Mouse (Mus musculus): ENCODE results near the gene Rab43. TPM values are rescaled to one million over a fixed set of nuclear protein-coding genes. Genes with fewer than 3 reads are reported as not detected.

Gene Rab43
- total RNA-seq, 4 experiments from 2014 or later, result 18.9 to 23.5 (median 20.0) TPM

GRCm38 (mm10) chr6:87751574-87751973 lies 60.4 kb downstream of the Rab43 start:
- no peak for DNase-seq (ENCODE audit: low spot score in 2 of 2)

GRCm38 (mm10) chr6:87750184-87750910 lies 61.6 kb downstream of the Rab43 start:
- no peak for DNase-seq (ENCODE audit: low spot score in 2 of 2)

- no peak for DNase-seq (ENCODE audit: low spot score in 2 of 2)
Measured at GRCm38 (mm10) chr6:87748531-87748930, 63.4 kb downstream of the Rab43 start.

- no peak for DNase-seq (ENCODE audit: low spot score in 2 of 2)
Measured at GRCm38 (mm10) chr6:87748078-87748477, 63.9 kb downstream of the Rab43 start.

GRCm38 (mm10) chr6:87746849-87747248 lies 65.1 kb downstream of the Rab43 start:
- no peak for DNase-seq (ENCODE audit: low spot score in 2 of 2)

GRCm38 (mm10) chr6:87746059-87746458 lies 65.9 kb downstream of the Rab43 start:
- DNase-seq (ENCODE audit: low spot score in 2 of 2), result no peak

GRCm38 (mm10) chr6:87745301-87745700 lies 66.7 kb downstream of the Rab43 start:
- no peak for DNase-seq (ENCODE audit: low spot score in 2 of 2)

GRCm38 (mm10) chr6:87744632-87745031 lies 67.3 kb downstream of the Rab43 start:
- no peak for DNase-seq (ENCODE audit: low spot score in 2 of 2)

GRCm38 (mm10) chr6:87743281-87743680 lies 68.7 kb downstream of the Rab43 start:
- DNase-seq (ENCODE audit: low spot score in 2 of 2), result no peak

- DNase-seq (ENCODE audit: low spot score in 2 of 2), result no peak
Measured at GRCm38 (mm10) chr6:87742804-87743203, 69.2 kb downstream of the Rab43 start.

- DNase-seq (ENCODE audit: low spot score in 2 of 2), result no peak
Measured at GRCm38 (mm10) chr6:87741978-87742377, 70.0 kb downstream of the Rab43 start.

GRCm38 (mm10) chr6:87740496-87740895 lies 71.5 kb downstream of the Rab43 start:
- no peak for DNase-seq (ENCODE audit: low spot score in 2 of 2)

- DNase-seq (ENCODE audit: low spot score in 2 of 2), result no peak
Measured at GRCm38 (mm10) chr6:87739898-87740297, 72.1 kb downstream of the Rab43 start.

Other genes with a start within 250 kb of the Rab43 start
- gene Prokr1, start 221.4 kb downstream of the Rab43 start, total RNA-seq (2022), result 1 to 10 TPM in 1 of 4 experiments, under 1 TPM in 1, not detected in 2; 0.11 to 1.1 TPM
- gene Aplf, start 140.0 kb downstream of the Rab43 start, total RNA-seq (2022), result 1 to 10 TPM; 6.2 to 9.4 (median 7.9) TPM
- gene Efcc1, start 81.3 kb downstream of the Rab43 start, total RNA-seq (2022), result 1 to 10 TPM; 4.6 to 9.4 (median 5.8) TPM
- 1 to 10 TPM in 2 of 4 experiments, under 1 TPM in 2; 0.37 to 1.5 (median 0.85) TPM for gene Gp9, start 34.1 kb downstream of the Rab43 start, total RNA-seq (2022)
- gene Gm45140, start 23.6 kb upstream of the Rab43 start, total RNA-seq (2022), result 1 to 10 TPM in 2 of 4 experiments, under 1 TPM in 2; 0.49 to 3.8 (median 1.5) TPM
- 10 to 100 TPM; 24.5 to 37.1 (median 28.0) TPM for gene Isy1, start 26.6 kb upstream of the Rab43 start, total RNA-seq (2022)
- 100 to 1,000 TPM; 259 to 278 (median 266) TPM for gene Cnbp, start 38.9 kb upstream of the Rab43 start, total RNA-seq (2022)
- gene Copg1, start 75.7 kb upstream of the Rab43 start, total RNA-seq (2022), result 100 to 1,000 TPM; 243 to 262 (median 251) TPM
- gene Hmces, start 101.8 kb upstream of the Rab43 start, total RNA-seq (2022), result 10 to 100 TPM; 24.1 to 26.4 (median 26.1) TPM
- gene H1fx, start 169.5 kb upstream of the Rab43 start, total RNA-seq (2022), result 10 to 100 TPM; 42.8 to 52.9 (median 45.2) TPM
- gene Rab7, start 233.1 kb upstream of the Rab43 start, total RNA-seq (2022), result 100 to 1,000 TPM; 318 to 396 (median 337) TPM